Mouse (Mus musculus): ENCODE measurements around the gene Faap24. TPM values are rescaled to one million over a fixed set of nuclear protein-coding genes. Genes with fewer than 3 reads are reported as not detected.

The Faap24 gene
- polyA plus RNA-seq (2012; rRNA removed): 5.7 and 6.3 TPM in 2 replicates

GRCm38 (mm10) chr7:35396542-35397168, at the start of gene Faap24, which contains the start of gene Cep89:
Gene Faap24 (minus strand): TSS chr7:35396836.
Gene Cep89 (plus strand): TSS chr7:35397035.
- TF ChIP-seq POLR2A (IDR thresholded peaks at IDR 0.05; ENCODE audit: extremely low read depth, insufficient read depth, low read length): peak; percentile 71; the same call in 1 of the 2 replicates
- TF ChIP-seq CTCF (IDR thresholded peaks at IDR 0.05; ENCODE audit: extremely low read depth, insufficient read depth, low read length): no peak
- Histone ChIP-seq H3K27ac (ENCODE audit: insufficient read depth, low read length) (no peak within 1 kb of the TSS), H3K4me1 (ENCODE audit: control insufficient read depth, insufficient read depth, low read length) (no peaks in the 10 kb centered on the region), H3K4me3 (ENCODE audit: insufficient read depth, low read length) (peak within 1 kb of the TSS; percentile 79)

- Histone ChIP-seq H3K27ac (ENCODE audit: insufficient read depth, low read length) (no peak overlapping the region), H3K4me3 (ENCODE audit: insufficient read depth, low read length) (no peak overlapping the region), H3K4me1 (ENCODE audit: control insufficient read depth, insufficient read depth, low read length) (no peaks in the 10 kb centered on the region)
- no peak for TF ChIP-seq CTCF (IDR thresholded peaks at IDR 0.05; ENCODE audit: extremely low read depth, insufficient read depth, low read length)
- no peak for TF ChIP-seq POLR2A (IDR thresholded peaks at IDR 0.05; ENCODE audit: extremely low read depth, insufficient read depth, low read length)
Observed at GRCm38 (mm10) chr7:35435266-35435665, 38.6 kb upstream of the Faap24 start.

- Histone ChIP-seq H3K4me3 (ENCODE audit: insufficient read depth, low read length) (no peak overlapping the region), H3K27ac (ENCODE audit: insufficient read depth, low read length) (no peak overlapping the region), H3K4me1 (ENCODE audit: control insufficient read depth, insufficient read depth, low read length) (no peaks in the 10 kb centered on the region)
- TF ChIP-seq POLR2A (IDR thresholded peaks at IDR 0.05; ENCODE audit: extremely low read depth, insufficient read depth, low read length) (no peak), CTCF (IDR thresholded peaks at IDR 0.05; ENCODE audit: extremely low read depth, insufficient read depth, low read length) (no peak)
Observed at GRCm38 (mm10) chr7:35428146-35428545, 31.5 kb upstream of the Faap24 start.

GRCm38 (mm10) chr7:35423071-35423470, 26.4 kb upstream of the Faap24 start:
- Histone ChIP-seq H3K27ac (ENCODE audit: insufficient read depth, low read length) (no peak overlapping the region), H3K4me1 (ENCODE audit: control insufficient read depth, insufficient read depth, low read length) (no peaks in the 10 kb centered on the region), H3K4me3 (ENCODE audit: insufficient read depth, low read length) (no peak overlapping the region)
- no peak for TF ChIP-seq CTCF (IDR thresholded peaks at IDR 0.05; ENCODE audit: extremely low read depth, insufficient read depth, low read length)
- no peak for TF ChIP-seq POLR2A (IDR thresholded peaks at IDR 0.05; ENCODE audit: extremely low read depth, insufficient read depth, low read length)

- H3K4me1 ChIP-seq (ENCODE audit: control insufficient read depth, insufficient read depth, low read length): no peaks in the 10 kb centered on the region
- H3K27ac ChIP-seq (ENCODE audit: insufficient read depth, low read length): no peak overlapping the region
- TF ChIP-seq POLR2A (IDR thresholded peaks at IDR 0.05; ENCODE audit: extremely low read depth, insufficient read depth, low read length) (no peak), CTCF (IDR thresholded peaks at IDR 0.05; ENCODE audit: extremely low read depth, insufficient read depth, low read length) (no peak)
- H3K4me3 ChIP-seq (ENCODE audit: insufficient read depth, low read length): no peak overlapping the region
Observed at GRCm38 (mm10) chr7:35416654-35416948, 20.0 kb upstream of the Faap24 start.

GRCm38 (mm10) chr7:35415801-35416653, 19.4 kb upstream of the Faap24 start:
- Histone ChIP-seq H3K4me3 (ENCODE audit: insufficient read depth, low read length) (no peak overlapping the region), H3K4me1 (ENCODE audit: control insufficient read depth, insufficient read depth, low read length) (no peaks in the 10 kb centered on the region), H3K27ac (ENCODE audit: insufficient read depth, low read length) (no peak overlapping the region)
- TF ChIP-seq CTCF (IDR thresholded peaks at IDR 0.05; ENCODE audit: extremely low read depth, insufficient read depth, low read length) (no peak), POLR2A (IDR thresholded peaks at IDR 0.05; ENCODE audit: extremely low read depth, insufficient read depth, low read length) (no peak)

- no peak for TF ChIP-seq CTCF (IDR thresholded peaks at IDR 0.05; ENCODE audit: extremely low read depth, insufficient read depth, low read length)
- TF ChIP-seq POLR2A (IDR thresholded peaks at IDR 0.05; ENCODE audit: extremely low read depth, insufficient read depth, low read length): no peak
Observed at GRCm38 (mm10) chr7:35415226-35415625, 18.6 kb upstream of the Faap24 start.

GRCm38 (mm10) chr7:35401169-35401568, 4.5 kb upstream of the Faap24 start:
- H3K4me1 ChIP-seq (ENCODE audit: control insufficient read depth, insufficient read depth, low read length): peaks cover 3% of the 10 kb centered on the region
- TF ChIP-seq CTCF (IDR thresholded peaks at IDR 0.05; ENCODE audit: extremely low read depth, insufficient read depth, low read length): no peak
- TF ChIP-seq POLR2A (IDR thresholded peaks at IDR 0.05; ENCODE audit: extremely low read depth, insufficient read depth, low read length): no peak
- no peak overlapping the region for H3K4me3 ChIP-seq (ENCODE audit: insufficient read depth, low read length)
- H3K27ac ChIP-seq (ENCODE audit: insufficient read depth, low read length): no peak overlapping the region

More at GRCm38 (mm10) chr7:35415226-35415625, 18.6 kb upstream of the Faap24 start:
- Histone ChIP-seq H3K4me3 (ENCODE audit: insufficient read depth, low read length) (no peak overlapping the region), H3K27ac (ENCODE audit: insufficient read depth, low read length) (no peak overlapping the region), H3K4me1 (ENCODE audit: control insufficient read depth, insufficient read depth, low read length) (no peaks in the 10 kb centered on the region)

GRCm38 (mm10) chr7:35395734-35396456, 741 bp downstream of the Faap24 start:
- no peak for TF ChIP-seq CTCF (IDR thresholded peaks at IDR 0.05; ENCODE audit: extremely low read depth, insufficient read depth, low read length)
- TF ChIP-seq POLR2A (IDR thresholded peaks at IDR 0.05; ENCODE audit: extremely low read depth, insufficient read depth, low read length): no peak
- H3K4me1 ChIP-seq (ENCODE audit: control insufficient read depth, insufficient read depth, low read length): no peaks in the 10 kb centered on the region
- H3K27ac ChIP-seq (ENCODE audit: insufficient read depth, low read length): no peak overlapping the region
- H3K4me3 ChIP-seq (ENCODE audit: insufficient read depth, low read length): peak overlapping the region; percentile 79
